Mouse (Mus musculus) CH12.LX (cell line): ENCODE data around the gene Gmpr.

Experiments used
- CHD2 ChIP-seq: IDR thresholded peaks from 2 replicates; pipeline ENCODE4 v1.6.1; 2011; ENCODE audit warnings: low read length, improper control_type of control experiment
- CTCF ChIP-seq, 2 experiments: IDR thresholded peaks in 1 of 2; conservative IDR thresholded peaks in 1 of 2; 2 replicates each; pipeline ENCODE4 v1.5.1; 2011 to 2012; ENCODE audit warnings: low read depth in 2 of 2, low read length in 2 of 2, improper control_type of control experiment in 1 of 2, inconsistent platforms in 1 of 2, mild to moderate bottlenecking in 1 of 2, moderate library complexity in 1 of 2
- E2F4 ChIP-seq: IDR thresholded peaks from 2 replicates; pipeline ENCODE4 v1.6.1; 2011; ENCODE audit warnings: low read depth, low read length, improper control_type of control experiment; ENCODE audit not compliant: insufficient replicate concordance
- EP300 ChIP-seq: IDR thresholded peaks from 2 replicates; pipeline ENCODE4 v1.6.1; 2011; ENCODE audit warnings: low read length, improper control_type of control experiment
- POLR2A ChIP-seq: IDR thresholded peaks from 2 replicates; pipeline ENCODE4 v1.6.1; 2011; ENCODE audit warnings: low read depth, mild to moderate bottlenecking, improper control_type of control experiment, low read length
- RCOR1 ChIP-seq: conservative IDR thresholded peaks from 2 replicates; pipeline ENCODE4 v1.6.1; 2012; ENCODE audit warnings: low read depth, mild to moderate bottlenecking, inconsistent platforms, low read length, improper control_type of control experiment
- USF1 ChIP-seq: IDR thresholded peaks from 2 replicates; pipeline ENCODE4 v1.6.1; 2014; ENCODE audit warnings: low read depth, mild to moderate bottlenecking, inconsistent platforms, low read length, improper control_type of control experiment
- ZNF384 ChIP-seq: IDR thresholded peaks from 2 replicates; pipeline ENCODE4 v1.6.1; 2012; ENCODE audit warnings: low read depth, low read length, improper control_type of control experiment, inconsistent platforms

- TF ChIP-seq CHD2 (no peak), ZNF384 (no peak), E2F4 (no peak), CTCF (conservative IDR thresholded peaks at IDR 0.05 in 1 of 2, IDR thresholded peaks at IDR 0.05 in 1 of 2; ENCODE audit: low read depth in 2 of 2, low read length in 2 of 2) (no peak), RCOR1 (no peak), USF1 (no peak), POLR2A (no peak), EP300 (no peak)
Measured at GRCm38 (mm10) chr13:45545974-45546373, 38.7 kb downstream of the Gmpr start.
